Mouse (Mus musculus) gastrocnemius, adult 18-20 months (tissue): ENCODE results near the gene Gm17409. TPM values are rescaled to one million over a fixed set of nuclear protein-coding genes. Genes with fewer than 3 reads are reported as not detected.

Experiments used
- DNase-seq: peaks from one replicate; pipeline ENCODE4 v3.0.0; 2021; ENCODE audit warnings: low spot score
- total RNA-seq, 2 experiments: library from RNA; stranded (reverse); gene quantifications; 2 replicates each; pipeline ENCODE4 v1.2.3; 2021

The Gm17409 gene
- total RNA-seq, 2 experiments from 2014 or later = not detected

DNA sequence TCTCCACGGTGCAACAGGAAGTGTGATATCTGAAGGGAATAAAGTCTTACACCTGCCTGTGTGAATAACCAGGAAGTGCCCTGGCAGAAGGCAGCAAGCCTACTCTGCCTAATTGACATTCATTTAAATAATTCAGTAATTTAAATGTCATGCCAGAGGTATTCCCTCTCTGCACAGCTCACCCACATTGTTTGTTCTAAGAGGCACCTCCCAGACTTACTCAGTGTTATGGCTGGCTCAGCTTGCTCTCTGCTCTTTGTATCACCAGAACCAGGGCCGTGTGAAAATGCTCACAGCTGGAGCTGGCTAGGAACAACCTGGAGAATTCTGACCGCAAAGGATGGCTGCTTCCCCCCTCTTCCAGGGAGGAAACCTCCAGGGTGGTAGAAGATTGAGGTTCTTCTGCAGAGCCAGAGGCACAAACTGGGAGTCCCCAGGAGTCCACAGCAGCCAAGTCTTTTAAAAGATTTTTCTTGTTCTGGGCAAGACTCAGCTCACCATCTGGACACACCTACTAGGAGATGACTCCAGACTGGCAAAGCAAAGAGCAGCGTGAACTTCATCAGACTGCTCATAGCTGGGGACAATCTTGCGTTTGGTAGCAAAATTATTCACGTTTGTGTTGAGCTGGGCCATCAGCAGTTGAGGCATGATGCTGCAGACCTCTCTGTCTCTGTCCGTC is 14.5 kb downstream of the Gm17409 start:
- DNase-seq = no peak

DNA sequence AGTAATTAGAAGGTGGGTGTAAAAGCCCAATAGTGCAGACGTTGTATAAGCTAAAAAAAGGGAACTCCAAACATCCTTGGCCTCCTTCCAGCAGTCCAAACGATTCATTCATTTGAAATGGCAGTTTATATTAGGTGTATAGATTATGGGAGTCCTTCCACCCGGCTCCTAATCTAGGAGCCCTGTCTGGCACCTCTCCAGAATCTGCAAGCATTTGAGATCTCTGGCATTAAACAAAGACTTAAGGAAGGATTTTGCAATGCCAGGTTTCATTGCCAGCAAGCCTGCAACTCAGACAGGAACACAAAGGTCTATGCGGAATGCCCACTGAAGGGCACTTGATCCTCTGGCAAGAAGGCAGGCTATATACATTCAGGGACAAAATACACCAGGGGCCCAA is 15.2 kb downstream of the Gm17409 start:
- no peak for DNase-seq

DNA sequence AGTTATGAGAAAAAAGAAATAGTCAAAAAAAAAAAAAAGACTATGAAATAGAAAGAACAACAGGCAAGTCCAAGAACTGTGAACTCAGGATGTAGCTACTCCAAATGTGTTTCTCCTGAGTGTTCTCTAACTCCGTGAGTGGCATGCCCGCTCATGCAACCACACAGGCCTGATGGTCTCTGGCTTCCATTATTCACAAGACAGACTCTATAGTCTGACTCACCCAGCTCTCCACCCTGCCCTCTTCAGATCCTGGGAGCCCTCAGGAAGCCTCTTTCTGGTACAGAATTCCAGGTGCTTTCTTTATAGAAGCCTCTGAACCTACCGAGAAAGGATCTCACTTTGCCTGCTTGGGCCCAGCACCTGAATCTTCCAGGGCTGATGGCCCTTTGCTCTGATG is 15.8 kb downstream of the Gm17409 start:
- DNase-seq = no peak

DNA sequence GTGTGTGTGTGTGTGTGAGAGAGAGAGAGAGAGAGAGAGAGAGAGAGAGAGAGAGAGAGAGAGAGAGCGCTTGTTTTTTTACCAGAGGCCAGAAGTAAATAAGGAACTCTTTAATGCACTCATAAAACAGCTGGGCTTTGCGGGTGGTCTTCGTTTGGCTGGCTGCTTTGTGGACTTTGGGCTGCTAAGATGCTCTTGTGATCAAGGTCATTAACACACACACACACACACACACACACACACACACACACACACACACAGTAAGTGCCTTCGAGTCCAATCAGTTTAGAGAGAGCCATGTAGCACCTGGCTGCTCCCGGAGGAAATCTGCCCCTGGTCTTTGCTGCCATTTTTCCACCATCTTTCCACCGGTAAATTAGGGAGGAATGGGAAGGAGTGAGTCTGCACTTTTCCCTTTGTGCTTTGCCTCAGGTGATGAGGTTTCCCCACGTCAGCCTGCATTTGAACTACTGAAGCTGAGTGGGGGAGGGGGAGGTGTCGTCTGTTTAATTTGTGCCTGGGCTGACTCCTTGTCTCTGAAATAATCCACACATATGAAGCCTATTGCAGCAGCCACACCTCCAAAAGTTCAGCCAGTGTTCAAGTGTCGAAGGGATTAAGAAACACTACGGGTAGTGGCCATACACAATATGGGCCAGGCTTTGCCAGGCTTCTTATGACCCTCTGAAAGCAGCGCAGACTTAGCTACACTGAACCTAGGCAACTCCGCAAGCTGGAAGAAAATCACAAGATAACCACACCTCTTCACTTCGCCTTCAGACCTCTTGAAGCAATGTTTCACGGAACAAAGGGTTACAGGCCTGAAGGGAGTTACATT is 16.7 kb downstream of the Gm17409 start:
- no peak for DNase-seq

DNA sequence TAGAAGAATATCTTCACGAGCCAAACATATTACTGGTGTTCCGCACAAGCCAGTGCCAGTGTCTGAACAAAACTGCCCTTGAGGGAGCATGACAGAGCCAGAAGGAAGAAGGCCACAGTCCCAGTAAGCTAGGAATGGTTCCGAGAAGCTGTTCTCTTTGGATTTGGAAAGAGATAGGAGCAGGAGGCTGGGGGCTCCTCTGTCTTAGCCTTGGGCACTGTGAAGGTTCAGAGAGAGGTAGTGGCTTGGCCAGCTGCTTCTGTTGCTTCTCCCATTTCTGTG is 17.3 kb downstream of the Gm17409 start:
- no peak for DNase-seq

DNA sequence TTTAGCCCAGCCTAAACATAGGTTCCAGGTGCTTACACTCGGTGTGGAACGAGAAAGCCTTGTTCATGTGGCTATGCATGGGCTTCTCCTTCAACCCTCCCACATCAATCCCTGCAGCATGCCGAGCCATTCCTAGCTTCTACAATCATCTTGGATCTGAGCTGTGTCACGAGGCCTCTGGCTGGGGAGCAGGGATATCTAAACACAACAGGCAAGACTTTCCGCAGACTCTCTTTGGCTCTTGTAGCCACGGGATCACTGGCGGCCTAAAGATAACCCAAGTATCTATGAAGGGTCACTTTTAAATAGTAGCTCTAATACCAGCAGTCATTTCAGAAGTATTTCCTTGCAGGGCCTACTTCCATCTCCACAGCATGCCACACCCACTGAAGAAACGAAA is 18.5 kb downstream of the Gm17409 start:
- peak; percentile 56 for DNase-seq

DNA sequence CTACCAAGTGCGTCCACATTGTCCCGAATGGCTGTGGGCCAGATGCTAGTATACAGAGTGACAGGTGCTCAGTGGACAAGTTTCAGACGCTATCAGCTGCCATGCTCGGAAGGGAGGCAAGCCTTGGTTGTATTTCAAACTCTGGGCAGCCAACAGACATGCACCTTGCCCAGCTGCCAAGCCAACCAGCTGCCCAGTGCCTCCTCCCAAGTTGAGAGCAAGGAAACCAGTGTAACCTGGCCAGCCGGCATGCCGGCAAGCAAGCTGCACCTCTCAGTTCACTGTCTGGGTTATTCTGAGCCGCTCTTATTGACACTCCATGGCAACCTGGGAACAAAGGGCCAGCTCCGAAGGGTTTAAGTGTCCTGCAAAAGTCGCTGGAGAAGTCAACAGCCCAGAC is 19.4 kb downstream of the Gm17409 start:
- DNase-seq = peak; percentile 86

DNA sequence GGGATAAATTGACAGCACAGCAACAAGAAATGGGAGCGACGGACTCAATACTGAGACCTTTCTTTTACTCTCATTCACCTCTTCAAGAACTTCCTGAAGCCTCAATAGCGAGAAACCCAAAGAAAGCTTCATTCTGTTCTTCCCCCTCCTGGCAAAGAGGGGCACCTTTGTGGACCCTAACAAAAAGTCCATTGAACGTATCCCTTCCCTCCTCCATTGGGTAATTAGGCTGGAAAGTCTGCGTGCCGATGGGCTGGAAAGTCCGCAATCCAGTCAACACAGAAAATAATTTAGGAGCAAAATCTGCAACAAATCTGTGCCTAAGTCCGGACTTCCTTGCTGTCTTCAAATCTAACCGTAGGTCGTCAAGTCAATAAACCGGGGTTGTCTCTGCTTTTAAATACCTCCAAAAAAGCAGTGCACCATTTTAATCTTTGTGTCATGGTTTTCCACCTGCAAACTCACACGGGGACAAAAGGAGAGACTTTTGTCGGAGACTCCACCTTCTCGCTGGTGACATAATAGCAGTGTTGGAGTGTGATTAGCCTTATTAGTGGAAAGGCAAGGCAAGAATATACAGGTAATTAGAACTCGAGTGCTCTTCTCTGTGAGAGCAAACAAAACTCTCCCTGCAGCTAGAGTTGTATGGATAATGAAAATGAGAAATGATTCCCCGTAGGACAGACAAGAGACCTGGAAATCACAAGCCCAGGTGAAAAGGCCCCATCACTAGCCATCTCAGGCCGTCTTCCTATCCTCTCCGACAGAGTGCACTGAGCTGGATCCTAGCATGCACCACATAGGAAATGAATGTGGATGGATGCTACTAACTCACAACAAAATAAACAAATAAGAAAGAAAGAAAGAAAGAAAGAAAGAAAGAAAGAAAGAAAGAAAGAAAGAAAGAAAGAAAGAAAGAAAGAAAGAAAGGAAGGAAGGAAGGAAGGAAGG is 24.0 kb downstream of the Gm17409 start:
- no peak for DNase-seq

DNA sequence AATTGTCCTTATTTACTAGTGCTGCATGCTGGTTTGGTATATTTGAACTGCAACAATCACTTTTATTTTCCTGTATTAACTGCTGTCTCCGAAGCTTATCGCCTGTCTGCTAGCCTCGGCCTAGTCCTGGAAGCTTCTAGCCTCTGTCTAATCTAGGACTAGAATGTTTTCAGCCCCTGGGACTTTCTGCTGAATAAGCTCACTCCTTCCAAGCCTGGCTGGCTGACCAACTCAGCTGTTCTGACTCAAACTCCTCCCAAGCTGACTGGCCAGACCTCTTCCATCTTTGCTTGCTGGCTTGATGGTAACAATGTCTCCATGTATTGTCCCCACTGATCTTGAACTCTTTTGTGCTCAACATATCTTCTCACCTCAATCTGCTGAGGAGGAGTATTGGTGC is 25.4 kb downstream of the Gm17409 start:
- no peak for DNase-seq

DNA sequence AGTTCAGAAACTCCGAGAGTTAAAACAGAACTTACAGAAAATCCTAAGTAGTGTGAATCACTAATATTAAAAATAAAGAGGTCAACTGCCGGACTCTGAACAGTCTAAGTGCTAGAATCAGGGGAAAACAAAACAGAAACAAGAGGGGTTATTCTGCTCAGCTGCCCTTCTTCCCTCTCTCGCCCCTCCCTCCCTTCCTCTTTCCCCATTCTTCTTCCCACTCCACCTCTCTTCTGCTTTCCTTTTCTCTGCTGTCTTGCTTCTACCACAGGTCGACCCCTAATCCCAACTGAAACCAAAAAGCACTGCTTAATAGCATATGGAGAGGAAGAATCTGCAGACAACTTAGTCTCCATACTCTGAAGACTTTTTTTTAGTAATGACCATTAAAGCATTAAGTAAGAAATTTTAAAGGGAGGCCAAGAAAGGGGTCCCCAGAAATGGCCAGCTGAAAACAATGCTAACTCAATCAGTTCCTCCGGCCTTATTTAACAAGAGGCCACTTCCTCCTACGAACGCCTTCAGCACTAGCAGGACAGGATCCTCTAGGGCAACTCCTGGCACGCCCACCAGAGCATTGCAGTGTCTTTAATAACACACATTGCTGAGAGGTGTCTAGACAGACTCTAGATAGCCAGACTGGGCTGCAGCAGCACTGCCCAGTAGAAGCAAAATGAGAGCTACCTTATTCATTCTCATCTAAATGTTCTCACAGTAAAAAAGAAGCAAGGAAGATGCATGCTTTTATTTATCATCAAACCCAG is 26.9 kb downstream of the Gm17409 start:
- DNase-seq = no peak

DNA sequence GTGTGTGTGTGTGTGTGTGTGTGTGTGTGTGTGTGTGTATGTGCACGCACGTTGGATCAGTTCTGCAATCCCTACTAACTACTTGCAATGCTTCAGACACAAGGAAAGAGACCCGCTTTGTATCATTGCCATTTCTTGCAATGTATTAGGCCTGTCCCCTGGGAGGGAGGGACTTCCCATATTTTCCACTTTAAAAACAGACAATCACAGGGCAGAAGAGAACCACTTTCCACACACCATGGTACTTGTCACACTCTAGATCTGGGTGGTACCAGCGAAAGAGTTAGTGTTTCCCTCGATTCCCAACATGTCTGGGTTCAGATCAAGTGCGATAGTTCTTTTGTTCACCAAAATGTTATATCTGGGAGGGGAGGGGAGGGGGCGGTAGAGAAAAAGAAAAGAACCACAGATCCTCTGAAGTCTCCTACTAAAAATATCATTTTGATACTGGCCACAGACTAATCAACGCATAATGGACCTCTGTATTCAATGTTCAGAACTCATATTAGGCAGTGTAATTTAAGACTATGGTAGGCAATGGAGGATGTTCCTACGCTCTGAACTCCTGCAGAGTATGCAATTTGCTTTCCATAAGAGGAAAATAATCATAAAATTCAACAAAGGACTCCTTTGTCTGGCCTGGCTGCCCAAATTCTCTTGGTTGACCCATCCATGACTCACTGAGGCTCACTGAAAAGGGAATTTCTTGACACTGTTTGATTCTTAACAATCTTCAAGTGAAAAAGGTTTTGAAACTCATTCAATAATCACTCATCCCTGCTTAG is 35.6 kb downstream of the Gm17409 start:
- no peak for DNase-seq

DNA sequence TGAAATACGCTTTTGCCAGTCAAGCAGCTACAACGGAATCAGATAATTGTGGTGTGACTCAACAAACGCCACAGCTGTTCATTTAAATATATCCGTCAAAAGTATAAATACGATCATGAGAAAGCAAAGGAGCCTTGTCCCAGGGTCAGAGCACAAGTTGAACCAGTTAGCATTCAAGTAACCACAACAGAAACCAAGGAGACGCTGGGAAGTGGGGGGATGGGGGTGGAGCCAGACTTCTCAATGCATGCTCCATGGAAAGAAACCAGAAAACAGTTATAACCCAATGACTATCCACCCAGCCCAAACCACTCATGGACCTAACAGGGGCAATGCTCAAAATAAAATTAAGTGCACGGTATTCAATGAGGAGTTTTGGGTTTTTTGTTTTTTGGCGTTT is 40.3 kb downstream of the Gm17409 start:
- peak; percentile 43 for DNase-seq

DNA sequence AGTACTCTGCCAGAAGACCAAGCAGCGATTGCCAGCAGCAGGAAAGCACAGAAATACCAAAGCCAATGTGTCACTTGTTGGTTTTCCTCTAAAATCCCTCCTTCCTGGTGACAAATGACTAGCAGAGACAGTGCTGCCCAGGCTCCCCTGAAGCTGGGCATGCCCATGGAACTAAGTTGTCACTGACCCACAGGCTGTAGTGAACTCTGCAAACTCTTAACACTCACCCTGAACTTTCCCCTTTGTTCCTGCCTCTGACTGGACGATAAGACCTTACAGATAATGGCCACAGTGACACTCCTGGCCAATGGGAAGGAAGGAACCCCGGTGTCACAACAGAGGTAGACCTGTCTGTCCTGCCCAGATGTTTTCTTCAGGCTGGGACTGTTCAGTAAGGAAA is 43.3 kb downstream of the Gm17409 start:
- DNase-seq = no peak

DNA sequence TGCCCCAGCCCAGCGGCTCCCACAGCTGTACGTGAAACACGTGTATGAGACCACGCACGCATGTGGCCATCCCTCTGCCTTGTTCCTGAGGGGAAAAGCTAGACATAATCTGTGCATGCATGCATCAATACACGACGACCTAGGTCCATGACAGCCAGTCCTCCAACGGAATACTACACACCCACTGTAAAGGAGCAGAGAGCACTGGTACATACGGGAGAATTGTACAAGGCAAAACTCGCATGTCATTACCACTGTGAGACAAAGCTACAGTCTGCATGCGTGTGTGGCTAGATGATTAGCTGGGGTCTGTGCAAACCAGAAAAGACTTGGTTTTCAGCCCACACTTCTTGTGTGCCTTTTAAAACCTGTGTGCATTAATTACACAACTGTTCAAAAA is 44.6 kb downstream of the Gm17409 start:
- DNase-seq = no peak

DNA sequence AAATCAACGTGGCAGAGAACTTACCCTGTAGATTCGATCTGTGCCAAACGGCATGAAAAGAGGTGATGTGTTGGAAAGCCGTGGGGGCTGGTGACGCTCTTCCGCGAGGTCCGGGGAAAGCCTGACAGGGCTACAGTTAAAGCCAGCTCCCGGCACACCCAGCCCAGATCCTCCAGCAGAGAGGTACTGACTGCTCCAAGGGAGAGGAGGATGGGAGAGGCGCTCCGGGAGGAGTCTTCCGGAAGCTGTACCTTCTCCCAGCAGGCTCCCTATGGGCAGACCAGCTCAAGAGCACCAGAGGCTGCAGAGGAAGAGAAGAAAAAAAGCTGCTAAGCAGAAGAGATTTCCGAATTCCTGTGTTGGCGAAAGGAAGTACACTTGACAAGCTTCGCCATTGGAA is 46.1 kb downstream of the Gm17409 start:
- DNase-seq = no peak

DNA sequence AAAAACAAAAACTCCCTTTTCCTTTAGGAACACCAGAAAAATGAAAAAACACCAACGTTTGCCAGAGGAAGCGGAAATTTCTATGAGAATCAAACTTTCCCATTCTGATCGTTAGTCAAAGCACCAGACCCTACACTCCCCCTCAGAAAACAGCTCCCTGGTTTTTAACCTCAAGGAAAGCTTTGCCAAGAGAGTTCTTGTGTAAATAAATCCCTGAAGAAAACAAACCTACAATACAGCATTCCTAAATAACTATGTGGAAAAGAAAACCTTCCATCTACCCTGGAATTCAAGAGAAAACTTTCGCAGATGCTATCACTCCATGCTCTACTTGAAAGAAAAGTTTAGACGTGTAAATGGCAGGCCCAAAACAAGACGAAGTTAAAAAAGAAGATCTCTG is 47.0 kb downstream of the Gm17409 start:
- DNase-seq = no peak

DNA sequence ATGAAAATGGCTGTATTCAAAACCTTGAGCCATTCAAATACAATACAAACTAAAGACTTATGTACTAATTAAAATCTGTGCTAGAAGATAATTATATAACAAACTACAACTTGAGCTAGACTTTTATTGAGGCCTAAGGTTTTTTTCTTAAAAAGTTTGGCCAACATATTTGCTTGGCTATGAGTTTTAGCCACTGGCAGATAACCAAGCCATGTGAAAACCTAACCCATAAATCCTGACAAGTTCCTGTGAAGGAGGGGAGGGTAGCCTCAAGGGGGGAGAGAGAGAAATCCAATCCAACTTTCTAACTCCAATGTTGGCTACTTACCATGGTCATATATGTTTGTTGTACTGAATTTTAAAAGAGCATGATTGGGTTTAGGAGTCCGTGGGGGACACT is 48.6 kb downstream of the Gm17409 start:
- DNase-seq = no peak
